Mouse (Mus musculus): ENCODE data around the gene Msi2.

The Msi2 gene

GRCm38 (mm10) chr11:88588688-88589210 lies 129.6 kb downstream of the Msi2 start:
- no peak for DNase-seq (ENCODE audit: low spot score)

- no peak for DNase-seq (ENCODE audit: low spot score)
Observed at GRCm38 (mm10) chr11:88587710-88588109, 130.6 kb downstream of the Msi2 start.

GRCm38 (mm10) chr11:88585880-88586279 lies 132.4 kb downstream of the Msi2 start:
- DNase-seq (ENCODE audit: low spot score), result no peak

GRCm38 (mm10) chr11:88585171-88585632 lies 133.1 kb downstream of the Msi2 start:
- no peak for DNase-seq (ENCODE audit: low spot score)

- DNase-seq (ENCODE audit: low spot score), result no peak
Observed at GRCm38 (mm10) chr11:88583866-88584265, 134.4 kb downstream of the Msi2 start.

GRCm38 (mm10) chr11:88583259-88583833 lies 135.0 kb downstream of the Msi2 start:
- DNase-seq (ENCODE audit: low spot score), result no peak

GRCm38 (mm10) chr11:88582781-88583180 lies 135.5 kb downstream of the Msi2 start:
- DNase-seq (ENCODE audit: low spot score), result no peak

- peak; percentile 76 for DNase-seq (ENCODE audit: low spot score)
Observed at GRCm38 (mm10) chr11:88582021-88582707, 136.1 kb downstream of the Msi2 start.

GRCm38 (mm10) chr11:88581375-88581774 lies 136.9 kb downstream of the Msi2 start:
- DNase-seq (ENCODE audit: low spot score), result no peak

- no peak for DNase-seq (ENCODE audit: low spot score)
Observed at GRCm38 (mm10) chr11:88578700-88579099, 139.6 kb downstream of the Msi2 start.

- DNase-seq (ENCODE audit: low spot score), result no peak
Observed at GRCm38 (mm10) chr11:88577076-88577475, 141.2 kb downstream of the Msi2 start.

- no peak for DNase-seq (ENCODE audit: low spot score)
Observed at GRCm38 (mm10) chr11:88576233-88576998, 141.9 kb downstream of the Msi2 start.

- DNase-seq (ENCODE audit: low spot score), result no peak
Observed at GRCm38 (mm10) chr11:88574575-88575360, 143.5 kb downstream of the Msi2 start.

GRCm38 (mm10) chr11:88573013-88573412 lies 145.3 kb downstream of the Msi2 start:
- DNase-seq (ENCODE audit: low spot score), result no peak

- DNase-seq (ENCODE audit: low spot score), result no peak
Observed at GRCm38 (mm10) chr11:88572461-88572860, 145.9 kb downstream of the Msi2 start.

GRCm38 (mm10) chr11:88570715-88571202 lies 147.6 kb downstream of the Msi2 start:
- no peak for DNase-seq (ENCODE audit: low spot score)

- no peak for DNase-seq (ENCODE audit: low spot score)
Observed at GRCm38 (mm10) chr11:88566613-88567606, 151.4 kb downstream of the Msi2 start.

GRCm38 (mm10) chr11:88564810-88565209 lies 153.5 kb downstream of the Msi2 start:
- no peak for DNase-seq (ENCODE audit: low spot score)

- DNase-seq (ENCODE audit: low spot score), result no peak
Observed at GRCm38 (mm10) chr11:88564363-88564762, 153.9 kb downstream of the Msi2 start.

- DNase-seq (ENCODE audit: low spot score), result no peak
Observed at GRCm38 (mm10) chr11:88561191-88561590, 157.1 kb downstream of the Msi2 start.

GRCm38 (mm10) chr11:88560634-88561033 lies 157.7 kb downstream of the Msi2 start:
- no peak for DNase-seq (ENCODE audit: low spot score)

Data from urinary bladder, postnatal 14 days (tissue).